Mouse (Mus musculus) MEL (cell line): ENCODE results near the gene Slc25a25. TPM values are rescaled to one million over a fixed set of nuclear protein-coding genes. Genes with fewer than 3 reads are reported as not detected.
A peak's percentile ranks its signal among the peaks of the same experiment; 100 is the strongest.

ENCODE experiments used
- DNase-seq: peaks from one replicate; pipeline ENCODE4 v3.0.0; 2011; ENCODE audit warnings: low read depth, low spot score
- H3K27ac ChIP-seq: 2 replicates; pipeline ENCODE4 v1.5.1; 2012; ENCODE audit warnings: low read depth, mild to moderate bottlenecking, control low read depth, low read length, moderate library complexity; ENCODE audit not compliant: control insufficient read depth
- H3K27me3 ChIP-seq, 2 experiments: fragments of 150-350 bp in 1 of 2; sonication (generic) in 1 of 2; 2 replicates each; pipeline ENCODE4 v1.6.1; 2012; ENCODE audit warnings: low read length in 2 of 2, mild to moderate bottlenecking in 2 of 2, improper control_type of control experiment in 1 of 2, moderate library complexity in 1 of 2; ENCODE audit not compliant: insufficient read depth in 2 of 2, control insufficient read depth in 1 of 2
- H3K36me3 ChIP-seq, 2 experiments: 2 replicates each; pipeline ENCODE4 v1.6.1; 2012 to 2014; ENCODE audit warnings: low read length in 2 of 2, improper control_type of control experiment in 1 of 2, inconsistent platforms in 1 of 2, mild to moderate bottlenecking in 1 of 2; ENCODE audit not compliant: insufficient read depth in 2 of 2, control insufficient read depth in 1 of 2
- H3K4me1 ChIP-seq, 2 experiments: fragments of 150-350 bp in 1 of 2; sonication (generic) in 1 of 2; 2 replicates each; pipeline ENCODE4 v1.6.1; 2012; ENCODE audit warnings: low read length in 2 of 2, improper control_type of control experiment in 1 of 2, mild to moderate bottlenecking in 1 of 2; ENCODE audit not compliant: insufficient read depth in 2 of 2, control insufficient read depth in 1 of 2
- H3K4me3 ChIP-seq, 2 experiments: fragments of 150-350 bp in 1 of 2; sonication (generic) in 1 of 2; 2 replicates each; pipeline ENCODE4 v1.5.1; 2012; ENCODE audit warnings: low read depth in 2 of 2, low read length in 2 of 2, mild to moderate bottlenecking in 2 of 2, moderate library complexity in 2 of 2, control low read depth in 1 of 2, improper control_type of control experiment in 1 of 2; ENCODE audit not compliant: control insufficient read depth in 1 of 2, insufficient read depth in 1 of 2
- H3K79me2 ChIP-seq: 2 replicates; pipeline ENCODE4 v1.6.1; 2012; ENCODE audit warnings: mild to moderate bottlenecking, low read length, moderate library complexity; ENCODE audit not compliant: control insufficient read depth, poor library complexity, insufficient read depth
- H3K9ac ChIP-seq: 2 replicates; pipeline ENCODE4 v1.6.1; 2012; ENCODE audit warnings: low read depth, mild to moderate bottlenecking, control low read depth, low read length, moderate library complexity; ENCODE audit not compliant: control insufficient read depth, poor library complexity, severe bottlenecking
- H3K9me3 ChIP-seq: fragments of 150-350 bp; sonication (generic); replicated peaks from 2 replicates; pipeline ENCODE4 v1.6.1; 2012; ENCODE audit warnings: mild to moderate bottlenecking, low read length, improper control_type of control experiment, moderate library complexity; ENCODE audit not compliant: insufficient read depth
- BHLHE40 ChIP-seq: IDR thresholded peaks from 2 replicates; pipeline ENCODE4 v1.6.1; 2012; ENCODE audit warnings: low read depth, mild to moderate bottlenecking, inconsistent platforms, low read length, improper control_type of control experiment, borderline replicate concordance
- CHD1 ChIP-seq: IDR thresholded peaks from 2 replicates; pipeline ENCODE4 v1.6.1; 2012; ENCODE audit warnings: low read depth, mild to moderate bottlenecking, inconsistent platforms, low read length, improper control_type of control experiment
- CHD2 ChIP-seq: IDR thresholded peaks from 2 replicates; pipeline ENCODE4 v1.6.1; 2011; ENCODE audit warnings: low read length, improper control_type of control experiment
- CTCF ChIP-seq, 3 experiments: IDR thresholded peaks in 2 of 3; conservative IDR thresholded peaks in 1 of 3; 2 replicates each; pipeline ENCODE4 v1.5.1; 2011 to 2012; ENCODE audit warnings: low read length in 3 of 3, low read depth in 2 of 3, mild to moderate bottlenecking in 2 of 3, improper control_type of control experiment in 1 of 3, inconsistent platforms in 1 of 3, mixed read lengths in 1 of 3, moderate library complexity in 1 of 3; ENCODE audit not compliant: control insufficient read depth in 1 of 3, insufficient read depth in 1 of 3, poor library complexity in 1 of 3, severe bottlenecking in 1 of 3
- E2F4 ChIP-seq: IDR thresholded peaks from 2 replicates; pipeline ENCODE4 v1.6.1; 2011; ENCODE audit warnings: low read depth, low read length, improper control_type of control experiment, borderline replicate concordance
- ELF1 ChIP-seq: IDR thresholded peaks from 2 replicates; pipeline ENCODE4 v1.6.1; 2014; ENCODE audit warnings: low read depth, mild to moderate bottlenecking, inconsistent platforms, low read length, improper control_type of control experiment, moderate library complexity
- EP300 ChIP-seq, 2 experiments: IDR thresholded peaks; 2 replicates each; pipeline ENCODE4 v1.6.1; 2011; ENCODE audit warnings: improper control_type of control experiment in 2 of 2, low read length in 2 of 2, low read depth in 1 of 2, mild to moderate bottlenecking in 1 of 2
- GABPA ChIP-seq: IDR thresholded peaks from 2 replicates; pipeline ENCODE4 v1.6.1; 2012; ENCODE audit warnings: low read depth, mild to moderate bottlenecking, inconsistent platforms, low read length, improper control_type of control experiment, moderate library complexity
- GATA1 ChIP-seq: IDR thresholded peaks from 2 replicates; pipeline ENCODE4 v1.6.1; 2011; ENCODE audit warnings: low read depth, low read length, improper control_type of control experiment
- JUND ChIP-seq: IDR thresholded peaks from 2 replicates; pipeline ENCODE4 v1.6.1; 2011; ENCODE audit warnings: low read depth, mild to moderate bottlenecking, improper control_type of control experiment, low read length
- KAT2A ChIP-seq: conservative IDR thresholded peaks from 2 replicates; pipeline ENCODE4 v1.6.1; 2012; ENCODE audit warnings: low read depth, low read length, improper control_type of control experiment, inconsistent platforms
- MAFK ChIP-seq: IDR thresholded peaks from 2 replicates; pipeline ENCODE4 v1.6.1; 2011; ENCODE audit warnings: low read depth, mild to moderate bottlenecking, low read length, improper control_type of control experiment, borderline replicate concordance
- MAX ChIP-seq: IDR thresholded peaks from 2 replicates; pipeline ENCODE4 v1.6.1; 2011; ENCODE audit warnings: low read length, improper control_type of control experiment
- MAZ ChIP-seq: IDR thresholded peaks from 2 replicates; pipeline ENCODE4 v1.6.1; 2012; ENCODE audit warnings: low read depth, mild to moderate bottlenecking, inconsistent platforms, low read length, improper control_type of control experiment
- MEF2A ChIP-seq: IDR thresholded peaks from 2 replicates; pipeline ENCODE4 v1.6.1; 2014; ENCODE audit warnings: low read depth, mild to moderate bottlenecking, inconsistent platforms, low read length, improper control_type of control experiment; ENCODE audit not compliant: poor library complexity, insufficient replicate concordance, severe bottlenecking; ENCODE audit errors: extremely low read depth
- MXI1 ChIP-seq: IDR thresholded peaks from 2 replicates; pipeline ENCODE4 v1.6.1; 2011; ENCODE audit warnings: mild to moderate bottlenecking, low read depth, low read length, improper control_type of control experiment
- MYB ChIP-seq: IDR thresholded peaks from 2 replicates; pipeline ENCODE4 v1.6.1; 2011; ENCODE audit warnings: mild to moderate bottlenecking, low read depth, low read length, improper control_type of control experiment
- MYC ChIP-seq: IDR thresholded peaks from 2 replicates; pipeline ENCODE4 v1.6.1; 2011; ENCODE audit warnings: low read depth, mild to moderate bottlenecking, low read length, improper control_type of control experiment, moderate library complexity
- NELFE ChIP-seq: IDR thresholded peaks from 2 replicates; pipeline ENCODE4 v1.6.1; 2011; ENCODE audit warnings: low read depth, low read length, improper control_type of control experiment
- NRF1 ChIP-seq: IDR thresholded peaks from 2 replicates; pipeline ENCODE4 v1.6.1; 2014; ENCODE audit warnings: low read depth, mild to moderate bottlenecking, inconsistent platforms, low read length, improper control_type of control experiment, moderate library complexity; ENCODE audit not compliant: poor library complexity, insufficient read depth, severe bottlenecking
- POLR2A ChIP-seq, 2 experiments: IDR thresholded peaks; 2 replicates each; pipeline ENCODE4 v1.6.1; 2011 to 2012; ENCODE audit warnings: low read length in 2 of 2, mild to moderate bottlenecking in 2 of 2, control low read depth in 1 of 2, improper control_type of control experiment in 1 of 2, low read depth in 1 of 2, moderate library complexity in 1 of 2; ENCODE audit not compliant: control insufficient read depth in 1 of 2, insufficient read depth in 1 of 2, poor library complexity in 1 of 2
- POLR2AphosphoS2 ChIP-seq: IDR thresholded peaks from 2 replicates; pipeline ENCODE4 v1.6.1; 2011; ENCODE audit warnings: low read length, improper control_type of control experiment
- POLR2AphosphoS5 ChIP-seq: IDR thresholded peaks from 2 replicates; pipeline ENCODE4 v1.6.1; 2012; ENCODE audit warnings: low read depth, borderline replicate concordance, mild to moderate bottlenecking, inconsistent platforms, low read length, moderate library complexity, mixed read lengths
- RAD21 ChIP-seq: IDR thresholded peaks from 2 replicates; pipeline ENCODE4 v1.6.1; 2011; ENCODE audit warnings: mild to moderate bottlenecking, low read depth, low read length, improper control_type of control experiment
- RCOR1 ChIP-seq: IDR thresholded peaks from 2 replicates; pipeline ENCODE4 v1.6.1; 2012; ENCODE audit warnings: low read depth, mild to moderate bottlenecking, inconsistent platforms, low read length, improper control_type of control experiment
- SIN3A ChIP-seq: IDR thresholded peaks from 2 replicates; pipeline ENCODE4 v1.6.1; 2012; ENCODE audit warnings: low read length, improper control_type of control experiment, inconsistent platforms
- SMC3 ChIP-seq: IDR thresholded peaks from 2 replicates; pipeline ENCODE4 v1.6.1; 2011; ENCODE audit warnings: low read depth, low read length, improper control_type of control experiment
- TAL1 ChIP-seq: IDR thresholded peaks from 2 replicates; pipeline ENCODE4 v1.6.1; 2012; ENCODE audit warnings: mild to moderate bottlenecking, inconsistent platforms, low read length, moderate library complexity, mixed read lengths
- TBP ChIP-seq: IDR thresholded peaks from 2 replicates; pipeline ENCODE4 v1.8.0; 2011; ENCODE audit warnings: low read depth, low read length, improper control_type of control experiment
- TCF12 ChIP-seq: IDR thresholded peaks from 2 replicates; pipeline ENCODE4 v1.6.1; 2014; ENCODE audit warnings: low read depth, mild to moderate bottlenecking, inconsistent platforms, low read length, improper control_type of control experiment, moderate library complexity
- USF1 ChIP-seq: IDR thresholded peaks from 2 replicates; pipeline ENCODE4 v1.6.1; 2014; ENCODE audit warnings: low read depth, mild to moderate bottlenecking, inconsistent platforms, low read length, improper control_type of control experiment, moderate library complexity
- USF2 ChIP-seq, 2 experiments: IDR thresholded peaks; 2 replicates each; pipeline ENCODE4 v1.6.1; 2011 to 2012; ENCODE audit warnings: improper control_type of control experiment in 2 of 2, low read length in 2 of 2, borderline replicate concordance in 1 of 2, inconsistent platforms in 1 of 2, low read depth in 1 of 2, mild to moderate bottlenecking in 1 of 2; ENCODE audit not compliant: insufficient read depth in 1 of 2
- ZC3H11A ChIP-seq: IDR thresholded peaks from 2 replicates; pipeline ENCODE4 v1.6.1; 2012; ENCODE audit warnings: low read depth, mild to moderate bottlenecking, inconsistent platforms, low read length, improper control_type of control experiment
- ZMIZ1 ChIP-seq: IDR thresholded peaks from 2 replicates; pipeline ENCODE4 v1.6.1; 2012; ENCODE audit warnings: low read depth, mild to moderate bottlenecking, inconsistent platforms, low read length, improper control_type of control experiment, moderate library complexity
- polyA plus RNA-seq, 2 experiments: library from polyadenylated mRNA; stranded (reverse) in 1 of 2; unstranded in 1 of 2; fragments of >175 nt in 1 of 2; fragments of >200 nt in 1 of 2; gene quantifications; 2 replicates each; pipeline versions ENCODE4 v1.2.1 to v1.2.4; 2012; ENCODE audit warnings: low replicate concordance in 2 of 2, low read depth in 1 of 2; ENCODE audit not compliant: insufficient read length in 2 of 2, insufficient read depth in 1 of 2, missing spikeins in 1 of 2
- total RNA-seq: library from RNA; depleted of rRNA; stranded (reverse); fragments of 300-350 nt; gene quantifications from 2 replicates; pipeline ENCODE4 v1.2.3, GENCODE M21; 2012

Slc25a25 gene
- total and polyA plus RNA-seq, 3 experiments, result 22.3 to 32.5 TPM; not detected in 1

DNA sequence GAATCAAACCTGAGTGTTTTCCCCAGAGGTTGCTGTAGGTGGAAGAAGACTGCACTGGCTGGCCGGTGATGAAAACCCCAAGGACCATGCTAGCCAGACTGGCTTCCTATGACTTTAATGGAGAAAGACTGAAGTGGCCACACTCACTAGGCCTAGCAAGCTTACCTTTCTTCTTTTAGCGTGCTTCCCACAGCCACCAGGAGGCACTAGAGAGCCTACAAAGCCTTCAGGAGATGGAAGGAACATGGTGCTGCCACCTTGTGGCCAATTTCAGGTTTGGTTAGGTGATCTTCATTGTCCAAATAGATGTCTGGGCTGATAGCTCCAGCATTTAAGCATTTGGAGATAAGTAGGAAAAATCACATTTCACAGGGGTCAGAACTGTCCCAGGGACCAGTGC, 46.6 kb downstream of the Slc25a25 start (continued):
- no peak for TF ChIP-seq POLR2AphosphoS2
- TF ChIP-seq TCF12, result no peak
- no peak for TF ChIP-seq USF1
- peak; percentile 33; the same call in 1 of the 2 replicates for TF ChIP-seq MXI1
- no peak for TF ChIP-seq MAX
- TF ChIP-seq POLR2AphosphoS5, result no peak
- no peak for TF ChIP-seq MAZ
- peak; percentile 75; the same call in 1 of the 2 replicates for TF ChIP-seq SIN3A
- no peak for TF ChIP-seq POLR2A (IDR thresholded peaks at IDR 0.05; ENCODE audit: control insufficient read depth in 1 of 2, insufficient read depth in 1 of 2, low read depth in 1 of 2, low read length in 2 of 2, poor library complexity in 1 of 2)
- TF ChIP-seq CHD2, result no peak
- TF ChIP-seq E2F4, result no peak
- peak; percentile 96 for TF ChIP-seq ZC3H11A
- TF ChIP-seq GABPA, result no peak
- no peak for TF ChIP-seq MYB
- TF ChIP-seq RAD21, result peak; percentile 87
- no peak for TF ChIP-seq NELFE
- TF ChIP-seq TBP, result 0 out of 2 replicates have a peak, but pooled peaks have one; percentile 31
- TF ChIP-seq MYC, result peak; percentile 78
- TF ChIP-seq EP300 (IDR thresholded peaks at IDR 0.05; ENCODE audit: low read depth in 1 of 2, low read length in 2 of 2), result peak in 1 of 2 experiments; percentile 46; a peak in 2 of 4 replicates
- peak; percentile 100 for TF ChIP-seq SMC3
- no peak for TF ChIP-seq ZMIZ1
- TF ChIP-seq KAT2A, result no peak
- peak; percentile 61; the same call in 1 of the 2 replicates for TF ChIP-seq GATA1
- TF ChIP-seq RCOR1, result no peak
- no peak for TF ChIP-seq ELF1
- TF ChIP-seq USF2 (IDR thresholded peaks at IDR 0.05; ENCODE audit: borderline replicate concordance in 1 of 2, insufficient read depth in 1 of 2, low read depth in 1 of 2, low read length in 2 of 2), result no peak

DNA sequence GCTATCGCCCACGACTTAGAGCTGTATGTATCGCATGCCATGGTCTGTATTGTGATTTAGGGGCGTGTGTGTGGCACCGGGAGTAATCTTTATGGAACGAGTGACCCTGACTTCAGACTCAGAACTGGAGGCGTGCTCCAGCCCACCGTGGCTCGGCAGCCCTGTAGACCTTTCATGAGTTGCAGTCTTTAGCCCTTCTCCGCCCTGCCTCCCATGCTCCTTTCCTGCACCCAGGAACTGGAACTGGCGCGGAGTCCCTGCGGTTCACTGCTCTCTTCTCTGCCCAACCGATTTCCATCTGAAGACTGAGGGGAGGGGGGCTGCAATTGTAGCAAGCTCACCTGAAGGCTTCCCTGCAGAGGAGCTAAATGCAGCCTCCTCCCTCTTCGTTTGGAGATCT, 54.5 kb downstream of the Slc25a25 start:
- no peak for DNase-seq
- H3K79me2 ChIP-seq, result peaks cover 10% of the 10 kb centered on the region
- peaks cover 0 to 7% of the 10 kb centered on the region in 2 experiments; a peak in 1 of 4 replicates for H3K4me1 ChIP-seq
- H3K27me3 ChIP-seq, result no peaks in the 10 kb centered on the region
- TF ChIP-seq BHLHE40 (no peak), JUND (no peak), CHD1 (no peak; the same call in 1 of the 2 replicates), NRF1 (no peak), TAL1 (no peak), POLR2A (IDR thresholded peaks at IDR 0.05; ENCODE audit: control insufficient read depth in 1 of 2, insufficient read depth in 1 of 2, low read depth in 1 of 2, low read length in 2 of 2, poor library complexity in 1 of 2) (no peak), USF1 (no peak), MAFK (no peak), MYB (no peak), GATA1 (no peak), MEF2A (no peak), CTCF (IDR thresholded peaks at IDR 0.05 in 2 of 3, conservative IDR thresholded peaks at IDR 0.05 in 1 of 3; ENCODE audit: control insufficient read depth in 1 of 3, insufficient read depth in 1 of 3, low read depth in 2 of 3, low read length in 3 of 3, poor library complexity in 1 of 3, severe bottlenecking in 1 of 3) (no peak), MXI1 (no peak; the same call in 1 of the 2 replicates), POLR2AphosphoS2 (no peak), SIN3A (no peak), CHD2 (no peak)
- H3K27ac ChIP-seq, result peak overlapping the region; percentile 36
- H3K9ac ChIP-seq, result peak overlapping the region; percentile 92
- peak overlapping the region; percentile 74 to 83 for H3K4me3 ChIP-seq
- no peaks in the 10 kb centered on the region for H3K9me3 ChIP-seq
- no peaks in the 10 kb centered on the region for H3K36me3 ChIP-seq
